Mouse (Mus musculus) MEL (cell line): Measurements from ENCODE around the gene Washc1. TPM values are rescaled to one million over a fixed set of nuclear protein-coding genes. Genes with fewer than 3 reads are reported as not detected.

Experiments
- DNase-seq: peaks from one replicate; pipeline ENCODE4 v3.0.0; 2011; ENCODE audit warnings: low read depth, low spot score
- H3K27ac ChIP-seq: 2 replicates; pipeline ENCODE4 v1.5.1; 2012; ENCODE audit warnings: low read depth, mild to moderate bottlenecking, control low read depth, low read length, moderate library complexity; ENCODE audit not compliant: control insufficient read depth
- H3K27me3 ChIP-seq, 2 experiments: fragments of 150-350 bp in 1 of 2; sonication (generic) in 1 of 2; 2 replicates each; pipeline ENCODE4 v1.6.1; 2012; ENCODE audit warnings: low read length in 2 of 2, mild to moderate bottlenecking in 2 of 2, improper control_type of control experiment in 1 of 2, moderate library complexity in 1 of 2; ENCODE audit not compliant: insufficient read depth in 2 of 2, control insufficient read depth in 1 of 2
- H3K36me3 ChIP-seq, 2 experiments: 2 replicates each; pipeline ENCODE4 v1.6.1; 2012 to 2014; ENCODE audit warnings: low read length in 2 of 2, improper control_type of control experiment in 1 of 2, inconsistent platforms in 1 of 2, mild to moderate bottlenecking in 1 of 2; ENCODE audit not compliant: insufficient read depth in 2 of 2, control insufficient read depth in 1 of 2
- H3K4me1 ChIP-seq, 2 experiments: fragments of 150-350 bp in 1 of 2; sonication (generic) in 1 of 2; 2 replicates each; pipeline ENCODE4 v1.6.1; 2012; ENCODE audit warnings: low read length in 2 of 2, improper control_type of control experiment in 1 of 2, mild to moderate bottlenecking in 1 of 2; ENCODE audit not compliant: insufficient read depth in 2 of 2, control insufficient read depth in 1 of 2
- H3K4me3 ChIP-seq, 2 experiments: fragments of 150-350 bp in 1 of 2; sonication (generic) in 1 of 2; 2 replicates each; pipeline ENCODE4 v1.5.1; 2012; ENCODE audit warnings: low read depth in 2 of 2, low read length in 2 of 2, mild to moderate bottlenecking in 2 of 2, moderate library complexity in 2 of 2, control low read depth in 1 of 2, improper control_type of control experiment in 1 of 2; ENCODE audit not compliant: control insufficient read depth in 1 of 2, insufficient read depth in 1 of 2
- H3K79me2 ChIP-seq: 2 replicates; pipeline ENCODE4 v1.6.1; 2012; ENCODE audit warnings: mild to moderate bottlenecking, low read length, moderate library complexity; ENCODE audit not compliant: control insufficient read depth, poor library complexity, insufficient read depth
- H3K9ac ChIP-seq: 2 replicates; pipeline ENCODE4 v1.6.1; 2012; ENCODE audit warnings: low read depth, mild to moderate bottlenecking, control low read depth, low read length, moderate library complexity; ENCODE audit not compliant: control insufficient read depth, poor library complexity, severe bottlenecking
- H3K9me3 ChIP-seq: fragments of 150-350 bp; sonication (generic); replicated peaks from 2 replicates; pipeline ENCODE4 v1.6.1; 2012; ENCODE audit warnings: mild to moderate bottlenecking, low read length, improper control_type of control experiment, moderate library complexity; ENCODE audit not compliant: insufficient read depth
- CHD2 ChIP-seq: IDR thresholded peaks from 2 replicates; pipeline ENCODE4 v1.6.1; 2011; ENCODE audit warnings: low read length, improper control_type of control experiment
- CTCF ChIP-seq, 3 experiments: IDR thresholded peaks in 2 of 3; conservative IDR thresholded peaks in 1 of 3; 2 replicates each; pipeline ENCODE4 v1.5.1; 2011 to 2012; ENCODE audit warnings: low read length in 3 of 3, low read depth in 2 of 3, mild to moderate bottlenecking in 2 of 3, improper control_type of control experiment in 1 of 3, inconsistent platforms in 1 of 3, mixed read lengths in 1 of 3, moderate library complexity in 1 of 3; ENCODE audit not compliant: control insufficient read depth in 1 of 3, insufficient read depth in 1 of 3, poor library complexity in 1 of 3, severe bottlenecking in 1 of 3
- EP300 ChIP-seq, 2 experiments: IDR thresholded peaks; 2 replicates each; pipeline ENCODE4 v1.6.1; 2011; ENCODE audit warnings: improper control_type of control experiment in 2 of 2, low read length in 2 of 2, low read depth in 1 of 2, mild to moderate bottlenecking in 1 of 2
- GATA1 ChIP-seq: IDR thresholded peaks from 2 replicates; pipeline ENCODE4 v1.6.1; 2011; ENCODE audit warnings: low read depth, low read length, improper control_type of control experiment
- JUND ChIP-seq: IDR thresholded peaks from 2 replicates; pipeline ENCODE4 v1.6.1; 2011; ENCODE audit warnings: low read depth, mild to moderate bottlenecking, improper control_type of control experiment, low read length
- MAX ChIP-seq: IDR thresholded peaks from 2 replicates; pipeline ENCODE4 v1.6.1; 2011; ENCODE audit warnings: low read length, improper control_type of control experiment
- MEF2A ChIP-seq: IDR thresholded peaks from 2 replicates; pipeline ENCODE4 v1.6.1; 2014; ENCODE audit warnings: low read depth, mild to moderate bottlenecking, inconsistent platforms, low read length, improper control_type of control experiment; ENCODE audit not compliant: poor library complexity, insufficient replicate concordance, severe bottlenecking; ENCODE audit errors: extremely low read depth
- MYC ChIP-seq: IDR thresholded peaks from 2 replicates; pipeline ENCODE4 v1.6.1; 2011; ENCODE audit warnings: low read depth, mild to moderate bottlenecking, low read length, improper control_type of control experiment, moderate library complexity
- NRF1 ChIP-seq: IDR thresholded peaks from 2 replicates; pipeline ENCODE4 v1.6.1; 2014; ENCODE audit warnings: low read depth, mild to moderate bottlenecking, inconsistent platforms, low read length, improper control_type of control experiment, moderate library complexity; ENCODE audit not compliant: poor library complexity, insufficient read depth, severe bottlenecking
- POLR2A ChIP-seq, 2 experiments: IDR thresholded peaks; 2 replicates each; pipeline ENCODE4 v1.6.1; 2011 to 2012; ENCODE audit warnings: low read length in 2 of 2, mild to moderate bottlenecking in 2 of 2, control low read depth in 1 of 2, improper control_type of control experiment in 1 of 2, low read depth in 1 of 2, moderate library complexity in 1 of 2; ENCODE audit not compliant: control insufficient read depth in 1 of 2, insufficient read depth in 1 of 2, poor library complexity in 1 of 2
- POLR2AphosphoS2 ChIP-seq: IDR thresholded peaks from 2 replicates; pipeline ENCODE4 v1.6.1; 2011; ENCODE audit warnings: low read length, improper control_type of control experiment
- SIN3A ChIP-seq: IDR thresholded peaks from 2 replicates; pipeline ENCODE4 v1.6.1; 2012; ENCODE audit warnings: low read length, improper control_type of control experiment, inconsistent platforms
- SMC3 ChIP-seq: IDR thresholded peaks from 2 replicates; pipeline ENCODE4 v1.6.1; 2011; ENCODE audit warnings: low read depth, low read length, improper control_type of control experiment
- UBTF ChIP-seq: IDR thresholded peaks from 2 replicates; pipeline ENCODE4 v1.6.1; 2012; ENCODE audit warnings: low read depth, mild to moderate bottlenecking, inconsistent platforms, low read length, improper control_type of control experiment, moderate library complexity, borderline replicate concordance; ENCODE audit not compliant: insufficient read depth
- USF1 ChIP-seq: IDR thresholded peaks from 2 replicates; pipeline ENCODE4 v1.6.1; 2014; ENCODE audit warnings: low read depth, mild to moderate bottlenecking, inconsistent platforms, low read length, improper control_type of control experiment, moderate library complexity
- USF2 ChIP-seq, 2 experiments: IDR thresholded peaks; 2 replicates each; pipeline ENCODE4 v1.6.1; 2011 to 2012; ENCODE audit warnings: improper control_type of control experiment in 2 of 2, low read length in 2 of 2, borderline replicate concordance in 1 of 2, inconsistent platforms in 1 of 2, low read depth in 1 of 2, mild to moderate bottlenecking in 1 of 2; ENCODE audit not compliant: insufficient read depth in 1 of 2
- ZKSCAN1 ChIP-seq: IDR thresholded peaks from 2 replicates; pipeline ENCODE4 v1.6.1; 2012; ENCODE audit warnings: low read depth, mild to moderate bottlenecking, inconsistent platforms, low read length, improper control_type of control experiment, moderate library complexity
- ZNF384 ChIP-seq: IDR thresholded peaks from 2 replicates; pipeline ENCODE4 v1.6.1; 2012; ENCODE audit warnings: low read depth, mild to moderate bottlenecking, inconsistent platforms, low read length, improper control_type of control experiment
- polyA plus RNA-seq, 2 experiments: library from polyadenylated mRNA; stranded (reverse) in 1 of 2; unstranded in 1 of 2; fragments of >175 nt in 1 of 2; fragments of >200 nt in 1 of 2; gene quantifications; 2 replicates each; pipeline versions ENCODE4 v1.2.1 to v1.2.4; 2012; ENCODE audit warnings: low replicate concordance in 2 of 2, low read depth in 1 of 2; ENCODE audit not compliant: insufficient read length in 2 of 2, insufficient read depth in 1 of 2, missing spikeins in 1 of 2
- total RNA-seq: library from RNA; depleted of rRNA; stranded (reverse); fragments of 300-350 nt; gene quantifications from 2 replicates; pipeline ENCODE4 v1.2.3, GENCODE M21; 2012

The Washc1 gene
- total and polyA plus RNA-seq, 3 experiments: 37.0 to 58.6 TPM; not detected in 1

- no peak overlapping the region for H3K27ac ChIP-seq
- H3K79me2 ChIP-seq: peaks cover 30% of the 10 kb centered on the region
- TF ChIP-seq CTCF (IDR thresholded peaks at IDR 0.05 in 2 of 3, conservative IDR thresholded peaks at IDR 0.05 in 1 of 3; ENCODE audit: control insufficient read depth in 1 of 3, insufficient read depth in 1 of 3, low read depth in 2 of 3, low read length in 3 of 3, poor library complexity in 1 of 3, severe bottlenecking in 1 of 3) (no peak), MAX (no peak), POLR2AphosphoS2 (no peak), GATA1 (no peak), SIN3A (no peak), ZNF384 (no peak), EP300 (IDR thresholded peaks at IDR 0.05; ENCODE audit: low read depth in 1 of 2, low read length in 2 of 2) (no peak), USF1 (no peak), POLR2A (IDR thresholded peaks at IDR 0.05; ENCODE audit: control insufficient read depth in 1 of 2, insufficient read depth in 1 of 2, low read depth in 1 of 2, low read length in 2 of 2, poor library complexity in 1 of 2) (no peak), UBTF (no peak), MEF2A (no peak), USF2 (IDR thresholded peaks at IDR 0.05; ENCODE audit: borderline replicate concordance in 1 of 2, insufficient read depth in 1 of 2, low read depth in 1 of 2, low read length in 2 of 2) (no peak), SMC3 (no peak), MYC (no peak), CHD2 (no peak), ZKSCAN1 (no peak)
- H3K27me3 ChIP-seq: no peaks in the 10 kb centered on the region
- peaks cover 0 to 3% of the 10 kb centered on the region in 2 experiments; a peak in 2 of 4 replicates for H3K4me1 ChIP-seq
- H3K9me3 ChIP-seq: no peaks in the 10 kb centered on the region
- H3K36me3 ChIP-seq: peaks cover 7 to 29% of the 10 kb centered on the region in 2 experiments
- no peak overlapping the region for H3K4me3 ChIP-seq
- no peak overlapping the region for H3K9ac ChIP-seq
- DNase-seq: no peak
These were observed 19.3 kb upstream of the Washc1 start for GRCm38 (mm10) chr17:66092065-66092464.

GRCm38 (mm10) chr17:66092664-66093063, 18.7 kb upstream of the Washc1 start:
- no peak for DNase-seq
- no peak overlapping the region for H3K27ac ChIP-seq

More at GRCm38 (mm10) chr17:66092664-66093063, 18.7 kb upstream of the Washc1 start:
- H3K9ac ChIP-seq: no peak overlapping the region
- peaks cover 0 to 4% of the 10 kb centered on the region in 2 experiments; a peak in 2 of 4 replicates for H3K4me1 ChIP-seq
- no peaks in the 10 kb centered on the region for H3K27me3 ChIP-seq
- no peaks in the 10 kb centered on the region for H3K9me3 ChIP-seq
- TF ChIP-seq SMC3: no peak
- no peak for TF ChIP-seq JUND
- TF ChIP-seq MYC: no peak
- TF ChIP-seq NRF1: no peak
- TF ChIP-seq MAX: no peak
- no peak for TF ChIP-seq CHD2
- TF ChIP-seq CTCF (IDR thresholded peaks at IDR 0.05 in 2 of 3, conservative IDR thresholded peaks at IDR 0.05 in 1 of 3; ENCODE audit: control insufficient read depth in 1 of 3, insufficient read depth in 1 of 3, low read depth in 2 of 3, low read length in 3 of 3, poor library complexity in 1 of 3, severe bottlenecking in 1 of 3): no peak
- TF ChIP-seq POLR2AphosphoS2: no peak
- no peak for TF ChIP-seq EP300 (IDR thresholded peaks at IDR 0.05; ENCODE audit: low read depth in 1 of 2, low read length in 2 of 2)
- H3K4me3 ChIP-seq: no peak overlapping the region
- peaks cover 13 to 25% of the 10 kb centered on the region in 2 experiments for H3K36me3 ChIP-seq
- H3K79me2 ChIP-seq: peaks cover 34% of the 10 kb centered on the region
